ENCODE assay signal across 8 mouse cellular contexts in the genomic region with DNA sequence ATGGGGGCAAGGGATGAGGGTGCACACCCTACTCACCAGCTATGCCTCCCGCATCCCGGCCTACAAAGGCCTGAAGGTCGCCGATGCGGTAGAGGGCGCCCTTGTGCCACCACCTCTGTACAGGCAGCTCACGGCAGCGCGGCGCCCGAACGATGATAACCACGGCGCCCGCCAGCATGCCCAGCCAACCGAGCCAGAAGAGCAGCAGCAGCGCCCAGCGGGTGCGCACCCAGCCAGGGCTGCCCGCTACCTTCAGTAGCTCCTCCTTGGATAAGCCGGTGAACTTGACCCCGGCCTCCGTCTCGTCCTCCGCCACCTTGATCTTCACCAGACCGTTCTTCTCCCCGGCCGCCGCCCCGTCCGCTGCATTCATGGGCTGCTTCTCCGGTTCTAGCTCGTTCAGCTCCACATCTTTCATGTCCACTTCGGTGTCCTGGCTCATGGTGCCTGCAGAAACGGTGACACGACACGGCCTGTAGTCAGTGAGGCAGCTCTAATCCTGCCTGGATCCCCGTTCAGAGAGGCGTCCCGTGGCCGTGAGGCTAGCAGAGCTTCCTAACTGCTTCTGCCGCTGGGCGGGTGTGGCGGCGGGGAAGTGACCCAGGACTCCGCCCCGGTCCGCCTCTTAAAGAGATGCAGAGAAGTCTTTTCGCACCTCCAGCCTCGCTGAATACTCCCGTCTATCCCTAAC. TPM values are rescaled to one million over a fixed set of nuclear protein-coding genes. Genes with fewer than 3 reads are reported as not detected.
DNase-seq lines count a peak whose midpoint lies in the region; ATAC-seq and TF ChIP-seq lines count a peak whose summit lies in the region.

No protein-coding gene starts in this region.

- TF ChIP-seq CTCF in E14TG2a.4 (conservative IDR thresholded peaks at IDR 0.05; ENCODE audit: low read length), result peak; percentile 23
- TF ChIP-seq CTCF in liver, postnatal 0 days (IDR thresholded peaks at IDR 0.05; ENCODE audit: low read depth), result peak; percentile 96

- TF ChIP-seq EP300 in liver, postnatal 0 days (IDR thresholded peaks at IDR 0.05; ENCODE audit: low read depth), result no peak

- H3K27me3 ChIP-seq in E14TG2a.4 (ENCODE audit: insufficient read depth, low read length), result no peaks in the 10 kb centered on the region
- H3K27me3 ChIP-seq in forebrain, embryonic 14.5 days (replicated peaks; ENCODE audit: control insufficient read depth, insufficient read depth, low read length), result no peaks in the 10 kb centered on the region
- no peaks in the 10 kb centered on the region for H3K27me3 ChIP-seq in liver, postnatal 0 days (ENCODE audit: insufficient read depth, low read length)
- no peaks in the 10 kb centered on the region for H3K27me3 ChIP-seq in neural tube, embryonic 13.5 days

- intact Hi-C loops in heart, postnatal 14 days (cut with DNase I), result no loop called here

- peak overlapping the region; percentile 95 for H3K4me3 ChIP-seq in E14TG2a.4 (replicated peaks; ENCODE audit: low read length)
- peak overlapping the region; percentile 72 for H3K4me3 ChIP-seq in forebrain, embryonic 14.5 days (ENCODE audit: low read depth, low read length)
- peak overlapping the region; percentile 88 for H3K4me3 ChIP-seq in liver, postnatal 0 days (ENCODE audit: low read depth, low read length)
- H3K4me3 ChIP-seq in neural tube, embryonic 13.5 days, result peak overlapping the region; percentile 85

- H3K36me3 ChIP-seq in E14TG2a.4 (ENCODE audit: insufficient read depth, low read length), result peaks cover 44% of the 10 kb centered on the region
- peaks cover 33% of the 10 kb centered on the region for H3K36me3 ChIP-seq in forebrain, embryonic 14.5 days (ENCODE audit: control insufficient read depth, insufficient read depth, low read length)
- H3K36me3 ChIP-seq in liver, postnatal 0 days (replicated peaks; ENCODE audit: insufficient read depth, low read length), result peaks cover 37% of the 10 kb centered on the region
- peaks cover 35% of the 10 kb centered on the region for H3K36me3 ChIP-seq in neural tube, embryonic 13.5 days

- DNase-seq in forebrain, embryonic 14.5 days (ENCODE audit: low spot score), result peak; percentile 92
- peak; percentile 94 for DNase-seq in heart, postnatal 14 days
- DNase-seq in layer of hippocampus, adult 11-12 months (ENCODE audit: low spot score), result peak; percentile 96
- DNase-seq in liver, postnatal 0 days, result peak; percentile 96
- DNase-seq in telencephalon, adult 2 months (ENCODE audit: low read depth, low spot score), result peak; percentile 79

- H3K9me3 ChIP-seq in E14TG2a.4 (ENCODE audit: low read length), result peaks cover 21% of the 10 kb centered on the region; the same call in 1 of the 2 replicates
- H3K9me3 ChIP-seq in forebrain, embryonic 14.5 days (replicated peaks; ENCODE audit: control insufficient read depth, low read length), result no peaks in the 10 kb centered on the region
- no peaks in the 10 kb centered on the region for H3K9me3 ChIP-seq in liver, postnatal 0 days (ENCODE audit: low read length)
- H3K9me3 ChIP-seq in neural tube, embryonic 13.5 days, result no peaks in the 10 kb centered on the region

- peaks cover 76% of the 10 kb centered on the region for H3K4me1 ChIP-seq in E14TG2a.4 (replicated peaks; ENCODE audit: low read depth, low read length)
- peaks cover 16% of the 10 kb centered on the region for H3K4me1 ChIP-seq in forebrain, embryonic 14.5 days (ENCODE audit: control insufficient read depth, insufficient read depth, low read length)
- H3K4me1 ChIP-seq in liver, postnatal 0 days (ENCODE audit: insufficient read depth), result peaks cover 31% of the 10 kb centered on the region
- H3K4me1 ChIP-seq in neural tube, embryonic 13.5 days (replicated peaks), result peaks cover 47% of the 10 kb centered on the region

- H3K4me2 ChIP-seq in forebrain, embryonic 14.5 days (ENCODE audit: low read length), result peak overlapping the region; percentile 47
- peak overlapping the region; percentile 68 for H3K4me2 ChIP-seq in liver, postnatal 0 days (ENCODE audit: low read depth, low read length)
- H3K4me2 ChIP-seq in neural tube, embryonic 13.5 days, result peak overlapping the region; percentile 75

- ATAC-seq in cerebellum, adult (ENCODE audit: insufficient number of reproducible peaks, low FRiP score, low TSS enrichment), result peak; percentile 84
- peak; percentile 96 for ATAC-seq in forebrain, embryonic 14.5 days
- peak; percentile 89 for ATAC-seq in liver, postnatal 0 days
- ATAC-seq in neural tube, embryonic 13.5 days (ENCODE audit: low read depth), result peak; percentile 95

- H3K27ac ChIP-seq in forebrain, embryonic 14.5 days (ENCODE audit: low read depth, low read length), result peak overlapping the region; percentile 86
- H3K27ac ChIP-seq in liver, postnatal 0 days (ENCODE audit: low read depth), result peak overlapping the region; percentile 94
- peak overlapping the region; percentile 94 for H3K27ac ChIP-seq in neural tube, embryonic 13.5 days (replicated peaks)

- H3K9ac ChIP-seq in forebrain, embryonic 14.5 days (ENCODE audit: low read length), result peak overlapping the region; percentile 87
- H3K9ac ChIP-seq in liver, postnatal 0 days (replicated peaks), result peak overlapping the region; percentile 91
- peak overlapping the region; percentile 92 for H3K9ac ChIP-seq in neural tube, embryonic 13.5 days

- WGBS in forebrain, embryonic 14.5 days, result under 1% methylated on average over 51 of the region's 51 CpGs
- WGBS in liver, postnatal 0 days (ENCODE audit: insufficient replicate concordance), result under 1% methylated on average over 47 of the region's 51 CpGs
- WGBS in neural tube, embryonic 13.5 days, result under 1% methylated on average over 51 of the region's 51 CpGs

RNA-seq across cellular contexts. Expression of a gene that starts 9.7 kb away (rescaled TPM):
- 179 and 200 TPM in 2 replicates for polyA plus RNA-seq in forebrain, embryonic 14.5 days (2014; fragmentation: Nextera tagmentation; extraction: Ambion mirVana)
- 10 to 100 TPM; 39.8 to 50.9 TPM for total RNA-seq in heart, postnatal 14 days (2021)
- 64.4 and 68.0 TPM in 2 replicates for polyA plus RNA-seq in liver, postnatal 0 days (2015; fragmentation: Nextera tagmentation; extraction: Ambion mirVana)
- polyA plus RNA-seq in neural tube, embryonic 13.5 days (2015; fragmentation: Nextera tagmentation; extraction: Ambion mirVana), result 149 and 155 TPM in 2 replicates

RNA-seq across cellular contexts. Expression of a gene that starts 22.2 kb away (rescaled TPM):
- polyA plus RNA-seq in forebrain, embryonic 14.5 days (2014; fragmentation: Nextera tagmentation; extraction: Ambion mirVana), result 109 and 111 TPM in 2 replicates
- total RNA-seq in heart, postnatal 14 days (2021), result 10 to 100 TPM; 19.1 to 20.1 TPM
- 36.0 and 36.8 TPM in 2 replicates for polyA plus RNA-seq in liver, postnatal 0 days (2015; fragmentation: Nextera tagmentation; extraction: Ambion mirVana)
- polyA plus RNA-seq in neural tube, embryonic 13.5 days (2015; fragmentation: Nextera tagmentation; extraction: Ambion mirVana), result 84.4 and 87.8 TPM in 2 replicates

RNA-seq across cellular contexts. Expression of a gene that starts 27.1 kb away (rescaled TPM):
- polyA plus RNA-seq in forebrain, embryonic 14.5 days (2014; fragmentation: Nextera tagmentation; extraction: Ambion mirVana), result 0.77 and 1.1 TPM in 2 replicates
- under 1 TPM in 1 of 2 experiments, not detected in 1; 0.95 TPM for total RNA-seq in heart, postnatal 14 days (2021)
- polyA plus RNA-seq in liver, postnatal 0 days (2015; fragmentation: Nextera tagmentation; extraction: Ambion mirVana), result 0.31 and 0.43 TPM in 2 replicates
- polyA plus RNA-seq in neural tube, embryonic 13.5 days (2015; fragmentation: Nextera tagmentation; extraction: Ambion mirVana), result 1.6 and 2.4 TPM in 2 replicates

RNA-seq across cellular contexts. Expression of a gene that starts 27.8 kb away (rescaled TPM):
- polyA plus RNA-seq in forebrain, embryonic 14.5 days (2014; fragmentation: Nextera tagmentation; extraction: Ambion mirVana), result 104 and 105 TPM in 2 replicates
- 10 to 100 TPM; 37.4 to 40.5 TPM for total RNA-seq in heart, postnatal 14 days (2021)
- 36.3 and 37.5 TPM in 2 replicates for polyA plus RNA-seq in liver, postnatal 0 days (2015; fragmentation: Nextera tagmentation; extraction: Ambion mirVana)
- polyA plus RNA-seq in neural tube, embryonic 13.5 days (2015; fragmentation: Nextera tagmentation; extraction: Ambion mirVana), result 124 and 127 TPM in 2 replicates

RNA-seq across cellular contexts. Expression of a gene that starts 43.4 kb away (rescaled TPM):
- polyA plus RNA-seq in forebrain, embryonic 14.5 days (2014; fragmentation: Nextera tagmentation; extraction: Ambion mirVana), result 162 and 178 TPM in 2 replicates
- total RNA-seq in heart, postnatal 14 days (2021), result 10 to 100 TPM; 59.3 to 59.5 TPM
- 47.9 and 49.9 TPM in 2 replicates for polyA plus RNA-seq in liver, postnatal 0 days (2015; fragmentation: Nextera tagmentation; extraction: Ambion mirVana)
- 161 and 192 TPM in 2 replicates for polyA plus RNA-seq in neural tube, embryonic 13.5 days (2015; fragmentation: Nextera tagmentation; extraction: Ambion mirVana)

Comparison
In these comparisons a context has a peak if more than half of its experiments do, and no peak if none do; other contexts are left out.
1. Peak in every context shown above with its lines: DNase-seq, ATAC-seq, H3K4me3 ChIP-seq and H3K27ac ChIP-seq.